21 mouse cellular contexts compared by ENCODE assay signal in genomic region chr11:120109558-120110210, GRCm38 (mm10). TPM values are rescaled to one million over a fixed set of nuclear protein-coding genes. Genes with fewer than 3 reads are reported as not detected.
DNase-seq lines count a peak whose midpoint lies in the region; ATAC-seq and TF ChIP-seq lines count a peak whose summit lies in the region.
"Had no signal": no experiment of that assay in that cellular context is flagged by ENCODE, and none has a peak within 500 bp of the region (broad histone marks: within the 10 kb centered on the region; RNA-seq: fewer than 3 reads in every experiment).

No protein-coding gene starts in this region.

- 53% methylated on average over 14 of the region's 14 CpGs for whole genome bisulfite sequencing in hindbrain, postnatal 0 days
- WGBS in hindbrain, embryonic 12.5 days = 73% methylated on average over 14 of the region's 14 CpGs
- WGBS in limb, embryonic 12.5 days = 57% methylated on average over 14 of the region's 14 CpGs
- WGBS in limb, embryonic 10.5 days = 75% methylated on average over 14 of the region's 14 CpGs
- WGBS in limb, embryonic 14.5 days = 35% methylated on average over 14 of the region's 14 CpGs

- no peaks in the 10 kb centered on the region for H3K4me1 ChIP-seq in hindbrain, postnatal 0 days (ENCODE audit: insufficient read depth, low read length)
- 0 out of 2 replicates have a peak, but pooled peaks cover 4% of the 10 kb centered on the region for H3K4me1 ChIP-seq in hindbrain, embryonic 12.5 days
- peaks cover 30% of the 10 kb centered on the region for H3K4me1 ChIP-seq in limb, embryonic 12.5 days (replicated peaks)
- peaks cover 38% of the 10 kb centered on the region for H3K4me1 ChIP-seq in limb, embryonic 10.5 days
- peaks cover 8% of the 10 kb centered on the region for H3K4me1 ChIP-seq in limb, embryonic 14.5 days (ENCODE audit: control insufficient read depth, insufficient read depth, low read length)

- ATAC-seq in hindbrain, postnatal 0 days = peak; percentile 44; the same call in 1 of the 2 replicates
- ATAC-seq in hindbrain, embryonic 12.5 days (ENCODE audit: low FRiP score) = no peak; the same call in 1 of the 2 replicates
- no peak for ATAC-seq in limb, embryonic 12.5 days (ENCODE audit: insufficient number of reproducible peaks, insufficient read depth, low FRiP score, low TSS enrichment, low read depth)
- ATAC-seq in limb, embryonic 14.5 days (ENCODE audit: low FRiP score, low read depth) = no peak

- no peak for TF ChIP-seq POLR2A in limb, embryonic 14.5 days (IDR thresholded peaks at IDR 0.05; ENCODE audit: borderline replicate concordance, extremely low read depth, insufficient read depth, insufficient read length)

- peaks cover 17% of the 10 kb centered on the region for H3K36me3 ChIP-seq in hindbrain, postnatal 0 days (ENCODE audit: insufficient read depth, low read length)
- peaks cover 58% of the 10 kb centered on the region for H3K36me3 ChIP-seq in hindbrain, embryonic 12.5 days
- H3K36me3 ChIP-seq in limb, embryonic 12.5 days = peaks cover 60% of the 10 kb centered on the region
- H3K36me3 ChIP-seq in limb, embryonic 10.5 days = peaks cover 81% of the 10 kb centered on the region
- peaks cover 48% of the 10 kb centered on the region for H3K36me3 ChIP-seq in limb, embryonic 14.5 days (ENCODE audit: control insufficient read depth, insufficient read depth, low read length)

- H3K4me3 ChIP-seq in hindbrain, postnatal 0 days (ENCODE audit: low read length) = no peak overlapping the region
- no peak overlapping the region for H3K4me3 ChIP-seq in hindbrain, embryonic 12.5 days
- no peak overlapping the region for H3K4me3 ChIP-seq in limb, embryonic 12.5 days (replicated peaks)
- no peak overlapping the region for H3K4me3 ChIP-seq in limb, embryonic 10.5 days
- H3K4me3 ChIP-seq in limb, embryonic 14.5 days (replicated peaks; ENCODE audit: low read length) = no peak overlapping the region
- H3K4me3 ChIP-seq: embryonic facial prominence, embryonic 12.5 days; erythroblast, embryonic 14.5 days; heart, adult 2 months; heart, embryonic 15.5 days; megakaryocyte, embryonic 14.5 days; stomach, embryonic 15.5 days had no signal

- no peak overlapping the region for H3K4me2 ChIP-seq in hindbrain, postnatal 0 days (ENCODE audit: low read depth, low read length)
- no peak overlapping the region for H3K4me2 ChIP-seq in hindbrain, embryonic 12.5 days (replicated peaks)
- H3K4me2 ChIP-seq in limb, embryonic 12.5 days = no peak overlapping the region
- no peak overlapping the region for H3K4me2 ChIP-seq in limb, embryonic 14.5 days (replicated peaks; ENCODE audit: low read depth, low read length, severe bottlenecking)
- H3K4me2 ChIP-seq: embryonic facial prominence, embryonic 12.5 days; heart, embryonic 15.5 days; liver, embryonic 11.5 days; stomach, embryonic 15.5 days had no signal

- no peaks in the 10 kb centered on the region for H3K9me3 ChIP-seq in hindbrain, postnatal 0 days (ENCODE audit: low read length)
- no peaks in the 10 kb centered on the region for H3K9me3 ChIP-seq in hindbrain, embryonic 12.5 days (replicated peaks)
- H3K9me3 ChIP-seq in limb, embryonic 12.5 days = no peaks in the 10 kb centered on the region
- no peaks in the 10 kb centered on the region for H3K9me3 ChIP-seq in limb, embryonic 10.5 days (replicated peaks)
- H3K9me3 ChIP-seq in limb, embryonic 14.5 days (ENCODE audit: control insufficient read depth, low read length) = no peaks in the 10 kb centered on the region
- H3K9me3 ChIP-seq: embryonic facial prominence, embryonic 12.5 days; heart, embryonic 15.5 days; megakaryocyte, embryonic 14.5 days; stomach, embryonic 15.5 days had no signal

- no peak for DNase-seq in hindbrain, postnatal 0 days (ENCODE audit: low spot score)
- DNase-seq in limb, embryonic 10.5 days (ENCODE audit: low spot score) = no peak
- peak; percentile 57 for DNase-seq in ZHBTc4 (ENCODE audit: low read depth, low spot score)
- peak; percentile 33 for DNase-seq in limb, embryonic 14.5 days (ENCODE audit: low spot score)
- DNase-seq in thymus, postnatal 0 days (ENCODE audit: low spot score) = no peak
- DNase-seq: adrenal gland, adult 8-10 months; B cell, adult 2 months; gastrocnemius, postnatal 14 days; heart, adult 2 months; heart, postnatal 4 days; lung, adult 2 months; right cerebral cortex, postnatal 25 days; thymus, adult 18-20 months had no signal

- TF ChIP-seq CTCF in hindbrain, postnatal 0 days (IDR thresholded peaks at IDR 0.05; ENCODE audit: low read depth) = no peak

- H3K27ac ChIP-seq in hindbrain, postnatal 0 days = no peak overlapping the region
- no peak overlapping the region for H3K27ac ChIP-seq in hindbrain, embryonic 12.5 days
- H3K27ac ChIP-seq in limb, embryonic 12.5 days = 0 out of 2 replicates have a peak overlapping the region, but pooled peaks have one; percentile 56
- H3K27ac ChIP-seq in limb, embryonic 10.5 days = no peak overlapping the region
- H3K27ac ChIP-seq in limb, embryonic 14.5 days (replicated peaks; ENCODE audit: low read depth, low read length) = no peak overlapping the region
- H3K27ac ChIP-seq: embryonic facial prominence, embryonic 12.5 days; heart, adult 2 months; heart, embryonic 15.5 days; stomach, embryonic 15.5 days had no signal

- no peaks in the 10 kb centered on the region for H3K27me3 ChIP-seq in hindbrain, postnatal 0 days (ENCODE audit: insufficient read depth, low read length)
- H3K27me3 ChIP-seq in hindbrain, embryonic 12.5 days = no peaks in the 10 kb centered on the region
- H3K27me3 ChIP-seq in limb, embryonic 12.5 days = peaks cover 4% of the 10 kb centered on the region; the same call in 1 of the 2 replicates
- no peaks in the 10 kb centered on the region for H3K27me3 ChIP-seq in limb, embryonic 10.5 days (ENCODE audit: low read depth, poor library complexity, severe bottlenecking)
- no peaks in the 10 kb centered on the region for H3K27me3 ChIP-seq in limb, embryonic 14.5 days (ENCODE audit: control insufficient read depth, insufficient read depth, low read length)
- H3K27me3 ChIP-seq: embryonic facial prominence, embryonic 12.5 days; heart, embryonic 15.5 days; megakaryocyte, embryonic 14.5 days; stomach, embryonic 15.5 days had no signal

- H3K9ac ChIP-seq in hindbrain, postnatal 0 days (replicated peaks; ENCODE audit: low read length) = no peak overlapping the region
- no peak overlapping the region for H3K9ac ChIP-seq in hindbrain, embryonic 12.5 days
- H3K9ac ChIP-seq in limb, embryonic 12.5 days (replicated peaks) = no peak overlapping the region
- no peak overlapping the region for H3K9ac ChIP-seq in limb, embryonic 14.5 days (ENCODE audit: low read depth, low read length, severe bottlenecking)
- H3K9ac ChIP-seq: embryonic facial prominence, embryonic 12.5 days; heart, embryonic 15.5 days; stomach, embryonic 15.5 days had no signal

RNA-seq across cellular contexts. Expression of gene Ndufaf8, which starts 11.0 kb away (rescaled TPM):
- total RNA-seq in hindbrain, postnatal 0 days (2014; rRNA removed) = 56.1 and 82.6 TPM in 2 replicates
- polyA plus RNA-seq in hindbrain, postnatal 0 days (2015; fragmentation: Nextera tagmentation; extraction: Ambion mirVana) = 62.7 and 70.2 TPM in 2 replicates
- 45.8 and 52.7 TPM in 2 replicates for polyA plus RNA-seq in hindbrain, embryonic 12.5 days (2016; fragmentation: Nextera tagmentation; extraction: Ambion mirVana)
- 67.5 and 71.9 TPM in 2 replicates for polyA plus RNA-seq in limb, embryonic 12.5 days (2016; fragmentation: Nextera tagmentation; extraction: Ambion mirVana)
- polyA plus RNA-seq in limb, embryonic 10.5 days (2016; fragmentation: Nextera tagmentation; extraction: Ambion mirVana) = 78.5 and 83.8 TPM in 2 replicates
- 33.9 and 40.0 TPM in 2 replicates for polyA plus RNA-seq in limb, embryonic 14.5 days (2012; rRNA removed)
- polyA plus RNA-seq in limb, embryonic 14.5 days (2014; fragmentation: Nextera tagmentation; extraction: Ambion mirVana) = 81.2 and 85.2 TPM in 2 replicates
- polyA plus RNA-seq in thymus, postnatal 0 days (2015; fragmentation: Nextera tagmentation; extraction: Ambion mirVana) = 112 and 121 TPM in 2 replicates

RNA-seq across cellular contexts. Expression of gene Tepsin, which starts 11.2 kb away (rescaled TPM):
- total RNA-seq in hindbrain, postnatal 0 days (2014; rRNA removed) = 30.6 and 31.6 TPM in 2 replicates
- polyA plus RNA-seq in hindbrain, postnatal 0 days (2015; fragmentation: Nextera tagmentation; extraction: Ambion mirVana) = 13.8 and 14.8 TPM in 2 replicates
- 17.3 and 22.0 TPM in 2 replicates for polyA plus RNA-seq in hindbrain, embryonic 12.5 days (2016; fragmentation: Nextera tagmentation; extraction: Ambion mirVana)
- 17.0 and 18.3 TPM in 2 replicates for polyA plus RNA-seq in limb, embryonic 12.5 days (2016; fragmentation: Nextera tagmentation; extraction: Ambion mirVana)
- polyA plus RNA-seq in limb, embryonic 10.5 days (2016; fragmentation: Nextera tagmentation; extraction: Ambion mirVana) = 21.4 and 23.0 TPM in 2 replicates
- 50.4 and 61.9 TPM in 2 replicates for polyA plus RNA-seq in limb, embryonic 14.5 days (2012; rRNA removed)
- 14.8 and 17.1 TPM in 2 replicates for polyA plus RNA-seq in limb, embryonic 14.5 days (2014; fragmentation: Nextera tagmentation; extraction: Ambion mirVana)
- polyA plus RNA-seq in thymus, postnatal 0 days (2015; fragmentation: Nextera tagmentation; extraction: Ambion mirVana) = 12.3 and 13.2 TPM in 2 replicates

RNA-seq across cellular contexts. Expression of gene Cep131, which starts 23.1 kb away (rescaled TPM):
- 18.5 and 18.7 TPM in 2 replicates for total RNA-seq in hindbrain, postnatal 0 days (2014; rRNA removed)
- polyA plus RNA-seq in hindbrain, postnatal 0 days (2015; fragmentation: Nextera tagmentation; extraction: Ambion mirVana) = 23.3 and 26.4 TPM in 2 replicates
- 39.5 and 47.3 TPM in 2 replicates for polyA plus RNA-seq in hindbrain, embryonic 12.5 days (2016; fragmentation: Nextera tagmentation; extraction: Ambion mirVana)
- polyA plus RNA-seq in limb, embryonic 12.5 days (2016; fragmentation: Nextera tagmentation; extraction: Ambion mirVana) = 49.2 and 53.2 TPM in 2 replicates
- 46.7 and 55.2 TPM in 2 replicates for polyA plus RNA-seq in limb, embryonic 10.5 days (2016; fragmentation: Nextera tagmentation; extraction: Ambion mirVana)
- 26.6 and 31.7 TPM in 2 replicates for polyA plus RNA-seq in limb, embryonic 14.5 days (2012; rRNA removed)
- polyA plus RNA-seq in limb, embryonic 14.5 days (2014; fragmentation: Nextera tagmentation; extraction: Ambion mirVana) = 23.3 and 23.8 TPM in 2 replicates
- 9.5 and 11.2 TPM in 2 replicates for polyA plus RNA-seq in thymus, postnatal 0 days (2015; fragmentation: Nextera tagmentation; extraction: Ambion mirVana)

RNA-seq across cellular contexts. Expression of gene Slc38a10, which starts 41.5 kb away (rescaled TPM):
- 167 and 178 TPM in 2 replicates for total RNA-seq in hindbrain, postnatal 0 days (2014; rRNA removed)
- polyA plus RNA-seq in hindbrain, postnatal 0 days (2015; fragmentation: Nextera tagmentation; extraction: Ambion mirVana) = 95.9 and 101 TPM in 2 replicates
- 121 and 125 TPM in 2 replicates for polyA plus RNA-seq in hindbrain, embryonic 12.5 days (2016; fragmentation: Nextera tagmentation; extraction: Ambion mirVana)
- 84.7 and 86.8 TPM in 2 replicates for polyA plus RNA-seq in limb, embryonic 12.5 days (2016; fragmentation: Nextera tagmentation; extraction: Ambion mirVana)
- 99.6 and 99.8 TPM in 2 replicates for polyA plus RNA-seq in limb, embryonic 10.5 days (2016; fragmentation: Nextera tagmentation; extraction: Ambion mirVana)
- 92.3 and 134 TPM in 2 replicates for polyA plus RNA-seq in limb, embryonic 14.5 days (2012; rRNA removed)
- polyA plus RNA-seq in limb, embryonic 14.5 days (2014; fragmentation: Nextera tagmentation; extraction: Ambion mirVana) = 71.9 and 76.1 TPM in 2 replicates
- polyA plus RNA-seq in thymus, postnatal 0 days (2015; fragmentation: Nextera tagmentation; extraction: Ambion mirVana) = 58.9 and 60.9 TPM in 2 replicates

Comparison
In these comparisons a context has a peak if more than half of its experiments do, and no peak if none do; other contexts are left out.
1. DNase-seq: peak in ZHBTc4 (single experiment) and limb, embryonic 14.5 days (single experiment); none in hindbrain, postnatal 0 days (single experiment), limb, embryonic 10.5 days (single experiment) and thymus, postnatal 0 days (single experiment).